Mouse (Mus musculus) gastrocnemius, adult 2 months (tissue): Measurements from ENCODE around the gene H2-Q6. TPM values are rescaled to one million over a fixed set of nuclear protein-coding genes. Genes with fewer than 3 reads are reported as not detected.
"Not testable (repeated sequence)": the region's sequence is repeated elsewhere in the genome, so short reads cannot be mapped to it uniquely, and the experiment has no call there.

Experiments used
- DNase-seq: peaks from one replicate; pipeline ENCODE4 v3.0.0; 2022
- H3K27ac ChIP-seq: fragments of 200-600 bp; 2 replicates; pipeline ENCODE4 v1.8.1; 2022; ENCODE audit warnings: mild to moderate bottlenecking
- H3K4me3 ChIP-seq: fragments of 200-600 bp; 2 replicates; pipeline ENCODE4 v1.8.1; 2022; ENCODE audit warnings: mild to moderate bottlenecking, moderate library complexity
- CTCF ChIP-seq: fragments of 200-600 bp; IDR thresholded peaks from 2 replicates; pipeline ENCODE4 v1.8.1; 2022; ENCODE audit warnings: antibody characterized with exemption, mild to moderate bottlenecking, moderate library complexity
- intact Hi-C: fragments of 180-260 bp; cut with DNase I; formaldehyde crosslinking; loops from one replicate; pipeline ENCODE4 v1.15.1; 2025
- total RNA-seq, 2 experiments: library from RNA; stranded (reverse); gene quantifications; 2 replicates each; pipeline ENCODE4 v1.2.3; 2021

The H2-Q6 gene
- total RNA-seq, 2 experiments from 2014 or later = 0.18 TPM; not detected in 1

DNA sequence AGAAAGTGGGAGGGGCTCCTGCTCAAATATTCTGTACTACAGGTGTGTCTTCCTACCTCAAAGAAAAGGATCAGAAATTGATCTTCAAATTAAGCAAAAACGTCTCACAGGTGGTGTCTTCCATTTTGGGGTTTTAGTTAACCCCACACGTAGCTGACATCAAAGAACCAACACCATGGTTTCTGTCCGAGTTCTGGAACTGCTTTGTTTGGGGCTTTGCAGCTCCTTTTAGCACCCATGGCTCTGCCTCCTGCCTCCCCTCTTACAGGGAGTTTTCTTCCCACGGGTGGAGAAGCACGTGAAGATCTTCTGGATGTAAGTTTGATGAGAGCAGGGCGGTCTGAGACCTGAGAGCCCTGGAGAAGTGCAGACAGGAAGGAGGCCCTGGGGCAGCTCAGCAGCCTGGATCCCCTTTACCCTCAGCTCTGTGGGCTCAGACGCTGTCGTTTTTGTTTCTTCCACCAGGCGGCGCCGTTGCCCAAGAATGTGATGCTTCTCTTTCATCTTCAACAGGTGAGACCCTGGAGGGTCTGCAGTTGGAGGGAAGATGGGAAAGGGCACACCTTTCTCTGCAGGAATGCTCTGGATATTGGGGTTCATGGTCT, 4.3 kb upstream of the H2-Q6 start:
- intact Hi-C loops, DNase-seq, H3K4me3 ChIP-seq, H3K27ac ChIP-seq: not testable (repeated sequence)
- peak; percentile 58 for TF ChIP-seq CTCF

DNA sequence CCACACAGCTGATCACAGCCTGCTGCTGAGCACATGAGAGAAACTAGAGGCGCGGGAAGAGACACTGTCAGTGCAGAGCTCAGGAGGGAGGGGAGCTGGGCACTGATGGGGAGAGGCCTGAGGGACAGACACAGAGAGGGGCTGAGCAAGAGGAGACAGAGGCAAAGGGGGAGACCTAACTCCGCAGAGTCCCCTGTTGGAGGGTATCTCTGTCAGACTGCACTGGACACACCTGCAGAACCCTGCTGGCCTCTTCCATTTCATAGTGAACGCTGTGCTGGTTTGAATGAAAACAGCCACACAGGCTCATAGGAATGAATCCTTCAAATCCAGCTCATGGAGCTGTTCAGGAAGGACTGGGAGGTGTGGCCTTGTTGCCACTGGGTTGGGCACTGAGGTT, 3.3 kb upstream of the H2-Q6 start:
- H3K4me3 ChIP-seq, intact Hi-C loops, H3K27ac ChIP-seq, DNase-seq: not testable (repeated sequence)

DNA sequence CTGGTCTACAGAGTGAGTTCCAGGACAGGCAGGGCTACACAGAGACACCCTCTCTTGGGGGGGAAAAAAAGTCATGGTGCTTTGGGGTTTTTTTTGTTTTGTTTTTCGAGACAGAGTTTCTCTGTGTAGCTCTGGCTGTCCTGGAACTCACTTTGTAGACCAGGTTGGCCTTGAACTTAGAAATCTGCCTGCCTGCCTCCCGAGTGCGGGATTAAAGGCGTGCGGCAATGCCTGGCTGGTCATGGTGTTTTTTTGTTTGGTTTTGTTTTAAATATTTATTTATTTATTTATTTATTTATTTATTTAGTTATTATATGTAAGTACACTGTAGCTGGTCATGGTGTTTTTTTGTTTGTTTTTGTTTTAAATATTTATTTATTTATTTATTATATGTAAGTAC, 2.3 kb upstream of the H2-Q6 start:
- DNase-seq, intact Hi-C loops, H3K4me3 ChIP-seq, H3K27ac ChIP-seq: not testable (repeated sequence)

DNA sequence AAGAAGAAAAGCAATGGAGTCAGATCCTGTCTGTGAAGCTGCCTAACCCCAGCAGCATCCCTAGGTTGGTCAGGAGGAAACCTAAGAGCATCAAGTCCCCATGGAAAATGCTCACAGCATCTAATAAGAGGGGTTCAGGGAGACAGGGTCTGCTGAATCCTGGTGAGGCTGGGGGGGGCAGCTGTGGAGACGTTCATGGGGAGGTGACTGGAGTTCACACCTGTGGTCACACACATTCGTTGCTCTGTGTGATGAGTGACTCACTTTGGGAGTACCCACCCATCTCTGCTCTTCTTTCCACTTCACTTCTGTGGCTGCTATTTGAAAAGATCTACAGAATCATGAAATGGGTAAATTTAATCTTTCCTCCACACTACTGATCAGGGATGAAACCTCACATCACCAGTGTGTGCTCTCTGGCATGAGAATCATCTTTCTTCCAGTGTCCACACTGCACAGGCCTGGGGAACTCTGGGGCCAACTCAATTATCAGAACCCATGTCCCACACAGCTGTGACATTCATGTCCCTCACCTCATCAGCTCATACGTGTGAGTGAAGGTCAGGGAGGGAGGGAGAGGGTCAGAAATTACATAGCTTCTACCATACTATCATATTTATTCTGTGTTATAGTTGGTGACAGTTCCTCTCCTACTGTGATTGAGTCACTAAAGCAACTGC, 1.4 kb upstream of the H2-Q6 start:
- DNase-seq, H3K27ac ChIP-seq, H3K4me3 ChIP-seq, intact Hi-C loops: not testable (repeated sequence)

DNA sequence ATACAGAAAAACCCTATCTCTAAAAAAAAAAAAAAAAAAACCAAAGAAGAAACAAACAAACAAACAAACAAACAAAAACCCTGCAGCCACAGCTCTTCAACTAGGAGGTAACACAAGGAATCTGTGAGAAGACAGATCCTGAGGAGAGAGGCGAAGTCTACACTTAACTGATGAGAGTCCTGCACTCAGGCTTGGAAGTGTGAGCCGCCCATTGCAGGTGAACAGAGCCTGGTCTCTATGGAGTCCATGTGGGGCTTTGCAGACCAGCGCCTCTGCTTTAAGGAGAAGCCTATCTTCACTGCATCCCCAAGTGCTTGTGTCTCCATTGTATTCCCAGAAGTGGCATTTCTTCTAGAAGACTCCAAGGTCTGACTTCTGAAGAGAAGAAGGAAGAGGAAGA, 544 bp upstream of the H2-Q6 start:
- DNase-seq, H3K27ac ChIP-seq, H3K4me3 ChIP-seq, intact Hi-C loops: not testable (repeated sequence)

DNA sequence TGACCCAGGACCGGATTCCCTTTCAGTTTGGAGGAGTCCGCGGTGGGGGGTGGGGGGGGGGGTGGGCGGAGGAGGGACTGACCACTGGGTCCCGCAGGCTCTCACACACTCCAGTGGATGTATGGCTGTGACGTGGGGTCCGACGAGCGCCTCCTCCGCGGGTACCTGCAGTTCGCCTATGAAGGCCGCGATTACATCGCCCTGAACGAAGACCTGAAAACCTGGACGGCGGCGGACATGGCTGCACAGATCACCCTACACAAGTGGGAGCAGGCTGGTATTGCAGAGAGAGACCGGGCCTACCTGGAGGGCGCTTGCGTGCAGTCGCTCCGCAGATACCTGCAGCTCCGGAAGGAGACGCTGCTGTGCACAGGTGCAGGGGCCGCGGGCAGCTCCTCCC, 824 bp downstream of the H2-Q6 start:
- intact Hi-C loops, DNase-seq: not testable (repeated sequence)
- peak overlapping the region; percentile 64 for H3K4me3 ChIP-seq

DNA sequence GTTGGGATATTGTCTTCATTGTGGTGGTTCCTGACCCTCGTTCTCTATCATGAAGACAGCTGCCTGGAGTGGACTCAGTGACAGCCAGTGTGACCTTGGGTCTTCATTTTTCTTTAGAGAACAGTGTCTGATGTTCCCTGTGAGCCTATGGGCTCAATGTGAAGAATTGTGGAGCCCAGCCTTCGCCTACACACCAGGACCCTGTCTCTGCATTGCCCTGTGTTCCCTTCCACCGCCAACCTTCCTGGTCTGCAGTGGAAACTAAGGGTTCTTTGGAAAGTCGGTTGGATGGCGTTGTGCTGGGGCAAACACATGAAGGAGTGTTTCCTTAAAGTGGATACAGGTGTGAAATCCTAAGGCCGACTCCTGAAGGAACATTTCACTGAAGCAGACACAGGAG, 4.2 kb downstream of the H2-Q6 start:
- DNase-seq, H3K4me3 ChIP-seq, intact Hi-C loops, H3K27ac ChIP-seq: not testable (repeated sequence)

More for the DNA sequence above, 824 bp downstream of the H2-Q6 start:
- H3K27ac ChIP-seq = not testable (repeated sequence)

DNA sequence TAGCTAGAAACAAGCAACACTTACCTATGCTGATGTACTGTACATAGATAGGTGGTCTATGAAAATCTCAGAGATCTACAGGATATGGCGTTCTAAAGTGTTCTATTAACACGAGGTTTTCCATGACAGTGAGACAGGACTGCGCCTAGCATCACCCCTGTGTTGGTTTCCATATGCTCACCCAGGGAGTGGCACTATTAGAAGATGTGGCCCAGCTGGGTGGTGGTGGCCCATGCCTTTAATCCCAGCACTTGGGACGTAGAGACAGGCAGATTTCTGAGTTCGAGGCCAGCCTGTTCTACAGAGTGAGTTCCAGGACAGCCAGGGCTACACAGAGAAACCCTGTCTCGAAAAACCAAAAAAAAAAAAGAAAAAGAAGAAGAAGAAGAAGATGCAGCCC, 6.0 kb downstream of the H2-Q6 start:
- intact Hi-C loops, DNase-seq, H3K27ac ChIP-seq, H3K4me3 ChIP-seq: not testable (repeated sequence)

DNA sequence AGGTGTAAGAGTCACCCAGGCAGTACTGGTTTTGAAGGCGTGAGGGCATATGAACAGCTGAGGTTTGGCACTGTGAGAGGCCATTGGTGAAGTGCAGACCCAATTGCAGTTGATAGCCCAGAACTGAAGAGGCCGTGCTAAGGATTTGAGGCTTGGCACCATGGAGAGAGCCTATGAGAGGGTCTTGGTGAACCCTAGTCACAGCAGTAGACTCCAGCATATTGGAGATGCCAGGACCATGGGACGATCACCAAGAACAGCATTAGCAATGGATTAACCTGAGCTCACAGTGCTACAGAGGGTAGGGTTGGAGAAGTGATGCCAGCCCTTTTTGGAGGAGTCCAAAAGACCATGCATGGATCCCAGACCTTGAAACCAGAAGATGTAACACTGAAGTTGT, 7.5 kb downstream of the H2-Q6 start:
- H3K4me3 ChIP-seq, H3K27ac ChIP-seq, intact Hi-C loops, DNase-seq: not testable (repeated sequence)

DNA sequence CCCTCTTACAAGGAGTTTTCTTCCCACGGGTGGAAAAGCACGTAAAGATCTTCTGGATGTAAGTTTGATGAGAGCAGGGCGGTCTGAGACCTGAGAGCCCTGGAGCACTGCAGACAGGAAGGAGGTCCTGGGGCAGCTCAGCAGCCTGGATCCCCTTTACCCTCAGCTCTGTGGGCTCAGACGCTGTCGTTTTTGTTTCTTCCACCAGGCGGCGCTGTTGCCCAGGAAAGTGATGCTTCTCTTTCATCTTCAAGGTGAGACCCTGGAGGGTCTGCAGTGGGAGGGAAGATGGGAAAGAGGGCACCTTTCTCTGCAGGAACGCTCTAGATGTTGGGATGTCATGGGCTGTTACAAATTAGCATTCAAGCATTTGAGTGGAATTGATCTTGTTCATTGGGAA, 10.2 kb downstream of the H2-Q6 start:
- intact Hi-C loops = not testable (repeated sequence)

DNA sequence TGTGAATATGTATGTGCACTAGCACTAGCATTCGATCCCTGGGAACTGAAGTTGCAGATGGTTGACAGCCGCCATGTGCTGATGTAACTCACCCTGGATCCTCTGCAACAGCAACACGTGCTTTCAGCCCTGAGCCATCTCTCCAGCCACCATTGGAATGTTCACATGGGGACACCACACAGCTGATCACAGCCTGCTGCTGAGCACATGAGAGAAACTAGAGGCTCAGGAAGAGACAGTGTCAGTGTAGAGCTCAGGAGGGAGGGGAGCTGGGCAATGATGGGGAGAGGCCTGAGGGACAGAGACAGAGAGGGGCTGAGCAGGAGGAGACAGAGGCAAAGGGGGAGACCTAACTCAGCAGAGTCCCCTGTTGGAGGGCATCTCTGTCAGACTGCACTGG, 10.9 kb downstream of the H2-Q6 start:
- H3K27ac ChIP-seq, H3K4me3 ChIP-seq, DNase-seq, intact Hi-C loops: not testable (repeated sequence)

More for the DNA sequence above, 10.2 kb downstream of the H2-Q6 start:
- not testable (repeated sequence) for H3K27ac ChIP-seq, H3K4me3 ChIP-seq, DNase-seq
- peak; percentile 46 for TF ChIP-seq CTCF

DNA sequence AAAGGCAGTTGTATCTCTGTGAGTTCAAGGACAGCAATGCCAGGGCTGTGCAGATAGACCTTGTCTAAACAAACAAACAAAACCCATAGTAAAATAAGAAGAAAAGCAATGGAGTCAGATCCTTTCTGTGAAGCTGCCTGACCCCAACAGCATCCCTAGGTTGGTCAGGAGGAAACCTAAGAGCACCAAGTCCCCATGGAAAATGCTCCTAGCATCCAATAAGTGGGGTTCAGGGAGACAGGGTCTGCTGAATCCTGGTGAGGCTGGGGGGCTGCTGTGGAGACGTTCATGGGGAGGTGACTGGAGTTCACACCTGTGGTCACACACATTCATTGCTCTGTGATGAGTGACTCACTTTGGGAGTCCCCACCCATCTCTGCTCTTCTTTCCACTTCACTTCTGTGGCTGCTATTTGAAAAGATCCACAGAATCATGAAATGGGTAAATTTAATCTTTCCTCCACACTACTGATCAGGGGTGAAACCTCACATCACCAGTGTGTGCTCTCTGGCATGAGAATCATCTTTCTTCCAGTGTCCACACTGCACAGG, 12.8 kb downstream of the H2-Q6 start:
- intact Hi-C loops, DNase-seq, H3K4me3 ChIP-seq, H3K27ac ChIP-seq: not testable (repeated sequence)

DNA sequence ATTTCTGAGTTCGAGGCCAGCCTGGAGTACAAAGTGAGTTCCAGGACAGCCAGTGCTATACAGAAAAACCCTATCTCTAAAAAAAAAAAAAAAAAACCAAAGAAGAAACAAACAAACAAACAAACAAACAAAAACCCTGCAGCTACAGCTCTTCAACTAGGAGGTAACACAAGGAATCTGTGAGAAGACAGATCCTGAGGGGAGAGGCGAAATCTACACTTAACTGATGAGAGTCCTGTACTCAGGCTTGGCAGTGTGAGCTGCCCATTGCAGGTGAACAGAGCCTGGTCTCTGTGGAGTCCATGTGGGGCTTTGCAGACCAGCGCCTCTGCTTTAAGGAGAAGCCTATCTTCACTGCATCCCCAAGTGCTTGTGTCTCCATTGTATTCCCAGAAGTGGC, 13.7 kb downstream of the H2-Q6 start:
- intact Hi-C loops, H3K4me3 ChIP-seq, H3K27ac ChIP-seq, DNase-seq: not testable (repeated sequence)

DNA sequence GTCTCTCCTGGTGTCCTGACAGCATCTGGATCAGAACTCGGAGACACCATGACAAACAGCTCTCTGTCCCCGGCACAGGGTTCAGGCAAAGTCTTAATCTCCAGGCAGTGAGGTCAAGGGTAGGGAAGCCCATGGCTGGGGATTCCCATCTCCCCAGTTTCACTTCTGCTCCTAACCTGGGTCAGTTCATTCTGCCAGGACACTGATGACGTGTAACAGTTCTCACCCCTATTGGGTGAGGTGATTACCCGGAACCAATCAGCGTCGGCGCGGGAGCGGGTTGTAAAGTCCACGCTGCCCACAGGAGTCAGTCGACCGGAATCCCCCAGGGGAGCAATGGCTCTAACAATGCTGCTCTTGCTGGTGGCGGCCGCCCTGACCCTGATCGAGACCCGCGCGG, 14.2 kb downstream of the H2-Q6 start, which contains the start of gene H2-Q7:
H2-Q7 (plus strand) TSS at position 271 of the 400 bp plus-strand sequence.
- intact Hi-C loops, H3K27ac ChIP-seq: not testable (repeated sequence)
- peak; percentile 77 for DNase-seq
- peak within 1 kb of the TSS; percentile 67 for H3K4me3 ChIP-seq

DNA sequence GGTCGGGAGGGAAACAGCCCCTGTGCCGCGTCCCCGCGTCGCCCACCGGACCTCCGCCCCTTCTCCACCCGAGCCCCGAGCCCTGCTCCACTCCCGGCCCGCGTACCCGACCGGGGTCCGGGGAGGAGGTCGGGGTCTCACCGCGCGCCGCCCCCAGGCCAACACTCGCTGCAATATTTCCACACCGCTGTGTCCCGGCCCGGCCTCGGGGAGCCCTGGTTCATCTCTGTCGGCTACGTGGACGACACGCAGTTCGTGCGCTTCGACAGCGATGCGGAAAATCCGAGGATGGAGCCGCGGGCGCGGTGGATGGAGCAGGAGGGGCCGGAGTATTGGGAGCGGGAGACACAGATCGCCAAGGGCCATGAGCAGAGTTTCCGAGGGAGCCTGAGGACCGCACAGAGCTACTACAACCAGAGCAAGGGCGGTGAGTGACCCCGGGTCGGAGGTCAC, 14.7 kb downstream of the H2-Q6 start:
- H3K27ac ChIP-seq, intact Hi-C loops: not testable (repeated sequence)
- peak overlapping the region; percentile 67 for H3K4me3 ChIP-seq
- DNase-seq = peak; percentile 29

DNA sequence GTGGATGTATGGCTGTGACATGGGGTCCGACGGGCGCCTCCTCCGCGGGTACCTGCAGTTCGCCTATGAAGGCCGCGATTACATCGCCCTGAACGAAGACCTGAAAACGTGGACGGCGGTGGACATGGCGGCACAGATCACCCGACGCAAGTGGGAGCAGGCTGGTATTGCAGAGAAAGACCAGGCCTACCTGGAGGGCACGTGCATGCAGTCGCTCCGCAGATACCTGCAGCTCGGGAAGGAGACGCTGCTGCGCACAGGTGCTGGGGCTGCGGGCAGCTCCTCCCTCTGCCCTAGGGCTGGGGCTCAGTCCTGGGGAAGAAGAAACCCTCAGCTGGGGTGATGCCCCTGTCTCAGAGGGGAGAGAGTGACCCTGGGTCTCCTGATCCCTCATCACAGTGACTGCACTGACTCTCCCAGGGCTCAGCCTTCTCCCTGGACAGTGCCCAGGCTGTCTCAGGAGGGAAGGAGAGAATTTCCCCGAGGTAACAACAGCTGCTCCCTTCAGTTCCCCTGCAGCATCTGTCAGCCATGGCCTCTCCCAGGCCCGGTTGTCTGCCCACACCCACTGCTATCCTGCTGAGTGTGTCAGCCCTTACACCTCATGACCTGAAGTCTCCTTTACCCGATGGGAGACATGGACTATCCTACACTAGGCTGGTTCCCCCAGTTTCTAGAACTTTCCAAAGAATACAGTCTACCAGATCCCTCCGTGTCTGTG, 15.4 kb downstream of the H2-Q6 start:
- intact Hi-C loops = not testable (repeated sequence)

DNA sequence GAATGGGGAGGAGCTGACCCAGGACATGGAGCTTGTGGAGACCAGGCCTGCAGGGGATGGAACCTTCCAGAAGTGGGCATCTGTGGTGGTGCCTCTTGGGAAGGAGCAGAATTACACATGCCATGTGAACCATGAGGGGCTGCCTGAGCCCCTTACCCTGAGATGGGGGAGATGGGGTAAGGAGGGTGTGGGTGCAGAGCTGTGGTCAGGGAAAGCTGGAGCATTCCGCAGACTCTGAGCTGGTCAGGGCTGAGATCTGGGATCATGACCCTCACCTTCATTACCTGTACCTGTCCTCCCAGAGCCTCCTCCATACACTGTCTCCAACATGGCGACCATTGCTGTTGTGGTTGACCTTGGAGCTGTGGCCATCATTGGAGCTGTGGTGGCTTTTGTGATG, 17.7 kb downstream of the H2-Q6 start:
- not testable (repeated sequence) for DNase-seq

More for the DNA sequence above, 15.4 kb downstream of the H2-Q6 start:
- peak overlapping the region; percentile 67; the same call in 1 of the 2 replicates for H3K4me3 ChIP-seq
- H3K27ac ChIP-seq, DNase-seq: not testable (repeated sequence)

DNA sequence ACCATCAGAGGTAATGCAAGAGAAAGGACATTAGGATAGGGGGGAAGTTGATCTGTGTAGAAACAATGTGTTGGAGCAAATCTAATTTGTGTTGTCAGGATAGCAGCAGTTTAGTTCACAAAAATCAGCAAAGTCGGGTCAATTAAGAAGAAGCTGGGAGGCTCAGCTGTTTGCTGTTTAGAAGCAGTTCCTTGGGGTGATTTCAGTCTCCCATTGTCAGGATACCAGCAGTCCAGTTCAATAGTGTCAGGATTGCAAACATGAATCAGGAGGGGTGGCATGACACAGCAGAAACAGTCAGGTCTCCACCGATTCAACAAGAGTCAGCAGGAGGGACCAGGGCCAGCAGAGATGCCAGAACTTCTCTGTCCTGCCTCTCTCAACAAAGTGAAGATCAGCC, 19.9 kb downstream of the H2-Q6 start:
- intact Hi-C loops, DNase-seq, H3K4me3 ChIP-seq, H3K27ac ChIP-seq: not testable (repeated sequence)

More for the DNA sequence above, 17.7 kb downstream of the H2-Q6 start:
- H3K27ac ChIP-seq, intact Hi-C loops, H3K4me3 ChIP-seq: not testable (repeated sequence)
